Mouse (Mus musculus): ENCODE results near the gene Mex3d.
"Not testable (repeated sequence)": the region's sequence is repeated elsewhere in the genome, so short reads cannot be mapped to it uniquely, and the experiment has no call there.

The Mex3d gene

GRCm38 (mm10) chr10:80363734-80364133, 23.7 kb downstream of the Mex3d start:
- Histone ChIP-seq H3K36me3 (ENCODE audit: control insufficient read depth, insufficient read depth, low read length, poor library complexity, severe bottlenecking) (no peaks in the 10 kb centered on the region), H3K27me3 (ENCODE audit: control insufficient read depth, insufficient read depth, low read length, poor library complexity, severe bottlenecking) (no peaks in the 10 kb centered on the region)
- no peak for DNase-seq (ENCODE audit: low read depth, low spot score)

- Histone ChIP-seq H3K36me3 (ENCODE audit: control insufficient read depth, insufficient read depth, low read length, poor library complexity, severe bottlenecking) (no peaks in the 10 kb centered on the region), H3K27me3 (ENCODE audit: control insufficient read depth, insufficient read depth, low read length, poor library complexity, severe bottlenecking) (no peaks in the 10 kb centered on the region; the same call in 1 of the 2 replicates)
- DNase-seq (ENCODE audit: low read depth, low spot score) = peak; percentile 41
These were observed 29.3 kb downstream of the Mex3d start for GRCm38 (mm10) chr10:80357994-80358639.

- Histone ChIP-seq H3K27me3 (ENCODE audit: control insufficient read depth, insufficient read depth, low read length, poor library complexity, severe bottlenecking) (no peaks in the 10 kb centered on the region; the same call in 1 of the 2 replicates), H3K36me3 (ENCODE audit: control insufficient read depth, insufficient read depth, low read length, poor library complexity, severe bottlenecking) (no peaks in the 10 kb centered on the region)
- DNase-seq (ENCODE audit: low read depth, low spot score) = no peak
These were observed 30.1 kb downstream of the Mex3d start for GRCm38 (mm10) chr10:80357336-80357735.

GRCm38 (mm10) chr10:80356737-80357136, 30.7 kb downstream of the Mex3d start:
- no peaks in the 10 kb centered on the region for H3K36me3 ChIP-seq (ENCODE audit: control insufficient read depth, insufficient read depth, low read length, poor library complexity, severe bottlenecking)
- DNase-seq (ENCODE audit: low read depth, low spot score) = no peak
- H3K27me3 ChIP-seq (ENCODE audit: control insufficient read depth, insufficient read depth, low read length, poor library complexity, severe bottlenecking) = no peaks in the 10 kb centered on the region; the same call in 1 of the 2 replicates

- Histone ChIP-seq H3K36me3 (ENCODE audit: control insufficient read depth, insufficient read depth, low read length, poor library complexity, severe bottlenecking) (no peaks in the 10 kb centered on the region), H3K27me3 (ENCODE audit: control insufficient read depth, insufficient read depth, low read length, poor library complexity, severe bottlenecking) (no peaks in the 10 kb centered on the region; the same call in 1 of the 2 replicates)
- no peak for DNase-seq (ENCODE audit: low read depth, low spot score)
These were observed 31.3 kb downstream of the Mex3d start, which contains the start of gene Plk5 for GRCm38 (mm10) chr10:80356001-80356682. Gene Plk5 (plus strand): TSS chr10:80356459.

- no peak for DNase-seq (ENCODE audit: low read depth, low spot score)
- no peaks in the 10 kb centered on the region; the same call in 1 of the 2 replicates for H3K27me3 ChIP-seq (ENCODE audit: control insufficient read depth, insufficient read depth, low read length, poor library complexity, severe bottlenecking)
- no peaks in the 10 kb centered on the region for H3K36me3 ChIP-seq (ENCODE audit: control insufficient read depth, insufficient read depth, low read length, poor library complexity, severe bottlenecking)
These were observed 32.0 kb downstream of the Mex3d start for GRCm38 (mm10) chr10:80355431-80355830.

- DNase-seq (ENCODE audit: low read depth, low spot score) = no peak
- peaks cover 3% of the 10 kb centered on the region; the same call in 1 of the 2 replicates for H3K27me3 ChIP-seq (ENCODE audit: control insufficient read depth, insufficient read depth, low read length, poor library complexity, severe bottlenecking)
These were observed 34.7 kb downstream of the Mex3d start for GRCm38 (mm10) chr10:80352727-80353126.

GRCm38 (mm10) chr10:80351896-80352295, 35.6 kb downstream of the Mex3d start:
- no peak for DNase-seq (ENCODE audit: low read depth, low spot score)
- H3K27me3 ChIP-seq (ENCODE audit: control insufficient read depth, insufficient read depth, low read length, poor library complexity, severe bottlenecking) = peaks cover 3% of the 10 kb centered on the region; the same call in 1 of the 2 replicates
- H3K36me3 ChIP-seq (ENCODE audit: control insufficient read depth, insufficient read depth, low read length, poor library complexity, severe bottlenecking) = no peaks in the 10 kb centered on the region

More at GRCm38 (mm10) chr10:80352727-80353126, 34.7 kb downstream of the Mex3d start:
- no peaks in the 10 kb centered on the region for H3K36me3 ChIP-seq (ENCODE audit: control insufficient read depth, insufficient read depth, low read length, poor library complexity, severe bottlenecking)

GRCm38 (mm10) chr10:80350292-80350691, 37.2 kb downstream of the Mex3d start:
- peak; percentile 90 for DNase-seq (ENCODE audit: low read depth, low spot score)
- Histone ChIP-seq H3K27me3 (ENCODE audit: control insufficient read depth, insufficient read depth, low read length, poor library complexity, severe bottlenecking) (0 out of 2 replicates have a peak, but pooled peaks cover 3% of the 10 kb centered on the region), H3K36me3 (ENCODE audit: control insufficient read depth, insufficient read depth, low read length, poor library complexity, severe bottlenecking) (no peaks in the 10 kb centered on the region)

- H3K27me3 ChIP-seq (ENCODE audit: control insufficient read depth, insufficient read depth, low read length, poor library complexity, severe bottlenecking) = 0 out of 2 replicates have a peak, but pooled peaks cover 5% of the 10 kb centered on the region
- DNase-seq (ENCODE audit: low read depth, low spot score) = no peak
- no peaks in the 10 kb centered on the region for H3K36me3 ChIP-seq (ENCODE audit: control insufficient read depth, insufficient read depth, low read length, poor library complexity, severe bottlenecking)
These were observed 38.5 kb downstream of the Mex3d start for GRCm38 (mm10) chr10:80348981-80349380.

GRCm38 (mm10) chr10:80348244-80348781, 39.1 kb downstream of the Mex3d start, which contains the start of gene Adamtsl5:
Gene Adamtsl5 (minus strand): TSS chr10:80348412.
- Histone ChIP-seq H3K36me3 (ENCODE audit: control insufficient read depth, insufficient read depth, low read length, poor library complexity, severe bottlenecking) (no peaks in the 10 kb centered on the region), H3K27me3 (ENCODE audit: control insufficient read depth, insufficient read depth, low read length, poor library complexity, severe bottlenecking) (0 out of 2 replicates have a peak, but pooled peaks cover 5% of the 10 kb centered on the region)
- DNase-seq (ENCODE audit: low read depth, low spot score) = peak; percentile 85

- H3K36me3 ChIP-seq (ENCODE audit: control insufficient read depth, insufficient read depth, low read length, poor library complexity, severe bottlenecking) = no peaks in the 10 kb centered on the region
- 0 out of 2 replicates have a peak, but pooled peaks cover 5% of the 10 kb centered on the region for H3K27me3 ChIP-seq (ENCODE audit: control insufficient read depth, insufficient read depth, low read length, poor library complexity, severe bottlenecking)
- no peak for DNase-seq (ENCODE audit: low read depth, low spot score)
These were observed 39.9 kb downstream of the Mex3d start for GRCm38 (mm10) chr10:80347514-80347967.

GRCm38 (mm10) chr10:80345929-80346328, 41.5 kb downstream of the Mex3d start:
- not testable (repeated sequence) for DNase-seq (ENCODE audit: low read depth, low spot score); H3K27me3 ChIP-seq (ENCODE audit: control insufficient read depth, insufficient read depth, low read length, poor library complexity, severe bottlenecking); H3K36me3 ChIP-seq (ENCODE audit: control insufficient read depth, insufficient read depth, low read length, poor library complexity, severe bottlenecking)

GRCm38 (mm10) chr10:80345122-80345521, 42.3 kb downstream of the Mex3d start:
- no peak for DNase-seq (ENCODE audit: low read depth, low spot score)
- Histone ChIP-seq H3K36me3 (ENCODE audit: control insufficient read depth, insufficient read depth, low read length, poor library complexity, severe bottlenecking) (no peaks in the 10 kb centered on the region), H3K27me3 (ENCODE audit: control insufficient read depth, insufficient read depth, low read length, poor library complexity, severe bottlenecking) (0 out of 2 replicates have a peak, but pooled peaks cover 5% of the 10 kb centered on the region)

Measured in splenic B cell, adult 2 months (primary cell).